Mouse (Mus musculus) ES-Bruce4 (cell line): ENCODE measurements at regions not wholly inside any gene's neighbourhood (a gene's known extent, or its start where the extent isn't known, plus 50 kb on each side); places are given as distances from the start of the nearest gene placed in this dataset.

Source experiments
- CTCF ChIP-seq: IDR thresholded peaks from one replicate; pipeline ENCODE4 v1.8.1; 2011; ENCODE audit warnings: low read depth, low read length
- EP300 ChIP-seq: IDR thresholded peaks from 2 replicates; pipeline ENCODE4 v1.6.1; 2011; ENCODE audit warnings: low read depth, low read length; ENCODE audit not compliant: insufficient read depth
- POLR2A ChIP-seq: IDR thresholded peaks from one replicate; pipeline ENCODE4 v1.8.1; 2011; ENCODE audit warnings: low read length; ENCODE audit not compliant: insufficient read depth

DNA sequence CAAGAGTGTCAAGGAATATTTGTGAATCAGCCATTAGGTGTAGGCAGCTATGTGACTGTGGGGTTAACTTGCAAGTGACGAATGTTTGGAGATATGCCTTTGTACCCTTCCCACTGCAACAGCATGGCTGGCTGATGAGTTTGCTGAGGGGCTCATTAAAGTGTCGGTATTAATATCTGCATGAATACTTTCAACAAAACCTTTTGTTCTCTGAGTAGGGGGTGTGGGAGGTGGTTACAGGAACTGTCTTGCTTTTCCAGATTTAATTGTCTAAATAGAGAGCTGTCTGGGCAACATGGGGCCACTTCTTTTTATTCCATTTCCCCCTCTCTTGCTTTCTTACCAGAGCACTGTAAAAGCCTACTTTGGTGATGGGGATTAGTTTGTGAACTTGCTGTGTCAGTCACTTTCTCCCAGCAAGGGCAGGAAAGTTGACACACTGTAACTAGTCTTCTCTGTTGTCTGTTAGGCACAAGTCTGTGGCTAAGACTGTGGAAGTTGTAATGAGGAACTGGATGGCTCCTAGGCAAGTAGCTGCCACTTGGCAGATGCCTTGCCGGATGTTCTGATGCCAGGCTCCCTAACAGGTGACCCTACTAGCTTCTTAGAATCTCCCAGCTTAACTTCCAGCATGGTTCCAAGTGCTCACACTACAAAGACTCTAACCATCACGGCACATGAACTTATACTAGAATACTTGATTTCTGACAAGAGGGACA is 208.7 kb upstream of the Fggy start:
- TF ChIP-seq POLR2A (no peak), CTCF (no peak), EP300 (no peak)
